Mouse (Mus musculus) frontal cortex, postnatal 10 days (tissue): ENCODE data around the gene Mast4.
A peak's percentile ranks its signal among the peaks of the same experiment; 100 is the strongest.

ENCODE experiments used
- DNase-seq, 2 experiments: peaks; one replicate each; pipeline ENCODE4 v3.0.0; 2022; ENCODE audit warnings: low spot score in 2 of 2, mixed read lengths in 1 of 2

Gene Mast4

GRCm38 (mm10) chr13:102919741-102920140 lies 414.6 kb downstream of the Mast4 start:
- no peak for DNase-seq

GRCm38 (mm10) chr13:102918616-102919015 lies 415.7 kb downstream of the Mast4 start:
- no peak for DNase-seq

- DNase-seq, result no peak
These were observed 419.0 kb downstream of the Mast4 start for GRCm38 (mm10) chr13:102915341-102915740.

GRCm38 (mm10) chr13:102914800-102915199 lies 419.5 kb downstream of the Mast4 start:
- no peak for DNase-seq

- DNase-seq, result no peak
These were observed 420.4 kb downstream of the Mast4 start for GRCm38 (mm10) chr13:102913919-102914318.

- no peak for DNase-seq
These were observed 421.4 kb downstream of the Mast4 start for GRCm38 (mm10) chr13:102912867-102913266.

GRCm38 (mm10) chr13:102909654-102910418 lies 424.5 kb downstream of the Mast4 start:
- no peak for DNase-seq

- DNase-seq, result no peak
These were observed 427.7 kb downstream of the Mast4 start for GRCm38 (mm10) chr13:102906661-102907009.

GRCm38 (mm10) chr13:102906004-102906660 lies 428.2 kb downstream of the Mast4 start:
- peak; percentile 63 to 78 for DNase-seq

- no peak for DNase-seq
These were observed 428.8 kb downstream of the Mast4 start for GRCm38 (mm10) chr13:102905361-102905950.

- DNase-seq, result no peak
These were observed 430.6 kb downstream of the Mast4 start for GRCm38 (mm10) chr13:102903689-102904088.

- no peak for DNase-seq
These were observed 432.2 kb downstream of the Mast4 start for GRCm38 (mm10) chr13:102902123-102902522.

- no peak for DNase-seq
These were observed 433.8 kb downstream of the Mast4 start for GRCm38 (mm10) chr13:102900531-102900930.

GRCm38 (mm10) chr13:102900083-102900420 lies 434.2 kb downstream of the Mast4 start:
- DNase-seq, result no peak

- no peak for DNase-seq
These were observed 434.8 kb downstream of the Mast4 start for GRCm38 (mm10) chr13:102899253-102900082.

GRCm38 (mm10) chr13:102898374-102899131 lies 435.7 kb downstream of the Mast4 start:
- no peak for DNase-seq

- no peak for DNase-seq
These were observed 438.0 kb downstream of the Mast4 start for GRCm38 (mm10) chr13:102896322-102896721.

- no peak for DNase-seq
These were observed 438.4 kb downstream of the Mast4 start for GRCm38 (mm10) chr13:102895894-102896293.

GRCm38 (mm10) chr13:102894287-102895234 lies 439.7 kb downstream of the Mast4 start:
- no peak for DNase-seq

- DNase-seq, result no peak
These were observed 441.5 kb downstream of the Mast4 start for GRCm38 (mm10) chr13:102892783-102893182.
